Mouse (Mus musculus): ENCODE measurements around the gene Ccndbp1. TPM values are rescaled to one million over a fixed set of nuclear protein-coding genes. Genes with fewer than 3 reads are reported as not detected.
"Not testable (repeated sequence)": the region's sequence is repeated elsewhere in the genome, so short reads cannot be mapped to it uniquely, and the experiment has no call there.

Ccndbp1 gene
- polyA plus RNA-seq, 1 experiment from 2014 or later, result 67.6 TPM

DNA sequence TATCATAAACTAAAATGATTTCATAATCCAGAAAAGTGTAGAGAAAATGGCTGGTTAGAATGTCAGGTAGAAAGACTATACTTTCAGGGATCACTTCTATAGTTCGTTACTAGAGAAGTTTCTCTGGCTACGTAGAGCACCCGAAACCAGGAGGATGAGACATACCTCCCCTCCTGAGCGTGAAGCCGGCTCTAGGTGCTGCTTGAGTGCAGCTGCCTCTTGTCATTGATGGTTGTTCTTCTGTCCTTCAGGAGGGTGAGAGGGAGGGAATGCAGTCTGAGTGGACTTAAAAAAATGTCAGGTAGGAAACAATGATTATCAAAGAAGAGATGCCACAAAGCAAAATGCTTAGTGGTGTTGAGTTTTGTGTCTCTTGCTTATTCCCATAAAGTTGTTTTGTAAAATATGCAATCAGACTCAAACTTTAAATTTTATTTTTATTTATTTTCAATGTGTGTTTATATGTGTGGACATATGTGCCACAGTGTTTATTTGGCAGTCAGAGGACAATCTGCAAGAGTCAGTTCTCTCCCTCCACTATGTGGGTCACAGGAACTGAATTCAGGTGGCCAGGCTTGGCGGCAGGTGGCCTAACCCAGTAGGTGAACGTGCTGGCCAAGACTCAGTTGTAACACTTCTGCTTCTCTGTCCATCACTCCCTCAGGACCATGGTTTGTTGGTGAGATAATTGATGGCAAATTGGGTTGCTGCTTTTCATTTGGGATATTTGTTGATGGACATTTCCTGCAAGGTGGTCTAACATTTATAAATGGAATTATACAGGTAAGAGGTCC, 4.0 kb upstream of the Ccndbp1 start:
- ATAC-seq (ENCODE audit: low FRiP score, low read depth), result no peak
- H3K9ac ChIP-seq, result no peak overlapping the region
- H3K9me3 ChIP-seq, result no peaks in the 10 kb centered on the region
- H3K27ac ChIP-seq, result no peak overlapping the region
- H3K4me3 ChIP-seq, result no peak overlapping the region
- peaks cover 6% of the 10 kb centered on the region for H3K4me1 ChIP-seq
- H3K27me3 ChIP-seq (replicated peaks), result no peaks in the 10 kb centered on the region
- no peak overlapping the region for H3K4me2 ChIP-seq (replicated peaks)
- 91% methylated on average over 7 of the region's 7 CpGs for WGBS
- no peaks in the 10 kb centered on the region for H3K36me3 ChIP-seq

DNA sequence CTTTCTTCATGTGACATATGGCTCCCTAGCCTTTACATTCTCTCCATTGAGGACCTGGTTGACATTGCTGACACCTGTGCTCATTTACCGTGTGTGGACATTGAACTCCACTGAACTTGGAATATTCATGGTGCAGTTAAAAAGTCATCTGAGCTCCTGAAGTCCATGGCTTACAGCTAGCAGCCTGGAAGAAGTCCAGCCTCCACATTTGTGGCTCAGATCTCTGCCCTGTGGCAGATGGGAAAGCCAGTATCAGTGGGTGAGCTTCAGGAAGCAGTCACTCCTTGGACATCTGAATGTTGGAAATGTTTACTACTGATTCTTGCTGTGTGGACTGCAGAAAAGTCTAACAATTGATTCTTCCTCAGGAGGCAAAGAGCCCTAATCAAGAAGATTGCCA, 1.2 kb upstream of the Ccndbp1 start:
- Histone ChIP-seq H3K4me3 (no peak overlapping the region), H3K9ac (no peak overlapping the region), H3K4me2 (replicated peaks) (no peak overlapping the region), H3K36me3 (peaks cover 6% of the 10 kb centered on the region), H3K27me3 (replicated peaks) (no peaks in the 10 kb centered on the region), H3K4me1 (peaks cover 9% of the 10 kb centered on the region), H3K9me3 (no peaks in the 10 kb centered on the region), H3K27ac (no peak overlapping the region)
- ATAC-seq (ENCODE audit: low FRiP score, low read depth), result no peak
- 84% methylated on average over 1 of the region's 1 CpGs for WGBS

DNA sequence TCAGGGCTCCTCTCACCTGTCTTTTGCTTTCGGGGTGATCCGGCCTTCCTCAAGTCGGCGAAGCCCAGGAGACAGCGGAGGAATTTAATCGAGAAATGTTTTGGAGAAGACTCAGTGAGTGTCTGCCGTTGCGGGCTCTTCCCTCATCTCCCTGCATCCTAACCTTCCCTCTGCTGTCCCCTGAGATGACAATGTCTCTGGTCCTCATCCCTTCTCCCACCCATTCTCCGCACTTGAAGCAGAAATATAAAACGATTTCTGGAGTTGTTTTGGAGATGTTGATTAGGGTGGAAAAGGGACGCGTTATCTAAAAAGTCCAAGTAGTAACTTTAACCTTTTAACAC, 433 bp downstream of the Ccndbp1 start:
- Histone ChIP-seq H3K4me2 (replicated peaks) (peak overlapping the region; percentile 84), H3K4me3 (peak overlapping the region; percentile 68), H3K4me1 (peaks cover 9% of the 10 kb centered on the region), H3K27ac (no peak overlapping the region), H3K27me3 (replicated peaks) (no peaks in the 10 kb centered on the region), H3K9me3 (no peaks in the 10 kb centered on the region), H3K36me3 (peaks cover 16% of the 10 kb centered on the region), H3K9ac (peak overlapping the region; percentile 69)
- WGBS, result under 1% methylated on average over 12 of the region's 12 CpGs
- ATAC-seq (ENCODE audit: low FRiP score, low read depth), result no peak

DNA sequence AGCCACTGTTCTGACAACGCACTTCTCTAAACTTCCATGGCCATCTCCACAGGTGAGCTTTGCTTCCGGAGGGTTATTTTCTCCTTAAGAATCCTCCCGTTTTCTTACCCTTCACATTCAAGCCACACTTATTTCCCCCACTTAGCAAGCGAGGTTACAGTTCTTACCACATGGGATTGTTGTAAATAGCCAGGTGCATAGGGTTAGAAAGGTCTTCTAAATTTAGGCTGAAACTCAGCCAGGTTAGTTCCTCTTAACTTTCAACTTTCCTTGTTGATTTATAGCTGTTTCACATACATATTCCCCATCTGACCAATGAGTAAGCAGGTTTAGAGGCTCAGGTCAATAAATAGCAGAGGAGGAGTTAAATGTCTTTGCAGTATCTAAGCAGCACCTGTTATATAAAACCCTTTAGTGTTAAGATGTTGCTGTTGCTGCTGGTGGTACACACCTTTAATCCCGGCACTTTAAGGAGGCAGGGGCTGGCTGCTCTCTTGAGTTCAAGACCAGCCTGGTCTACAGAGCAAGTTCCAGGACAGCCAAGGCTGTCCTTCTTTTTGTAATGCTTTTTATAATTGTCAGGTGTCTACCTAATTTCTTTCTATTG, 971 bp downstream of the Ccndbp1 start:
- no peak for ATAC-seq (ENCODE audit: low FRiP score, low read depth)
- H3K9ac ChIP-seq, result peak overlapping the region; percentile 69
- 30% methylated on average over 5 of the region's 5 CpGs for WGBS
- H3K36me3 ChIP-seq, result peaks cover 17% of the 10 kb centered on the region
- H3K4me1 ChIP-seq, result peaks cover 9% of the 10 kb centered on the region
- peak overlapping the region; percentile 84 for H3K4me2 ChIP-seq (replicated peaks)
- H3K9me3 ChIP-seq, result no peaks in the 10 kb centered on the region
- no peaks in the 10 kb centered on the region for H3K27me3 ChIP-seq (replicated peaks)
- H3K4me3 ChIP-seq, result peak overlapping the region; percentile 68
- no peak overlapping the region for H3K27ac ChIP-seq

DNA sequence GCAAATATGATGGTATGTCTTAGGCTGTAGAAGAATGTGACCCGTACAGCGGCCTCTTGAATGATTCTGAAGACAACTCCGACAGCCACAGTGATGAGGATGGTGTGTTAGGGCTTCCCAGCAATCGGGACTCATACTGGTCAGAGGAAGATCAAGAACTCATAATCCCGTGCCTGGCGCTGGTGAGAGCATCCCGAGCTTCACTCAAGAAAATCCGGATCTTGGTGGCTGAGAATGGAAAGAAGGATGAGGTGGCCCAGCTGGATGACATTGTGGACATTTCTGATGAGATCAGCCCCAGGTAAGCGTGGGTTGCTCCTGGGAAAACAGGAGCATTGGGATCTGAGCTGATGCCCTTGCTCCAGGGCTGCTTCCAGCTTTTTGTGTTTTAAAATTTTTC, 4.5 kb downstream of the Ccndbp1 start:
- no peak overlapping the region for H3K27ac ChIP-seq
- H3K9ac ChIP-seq, result no peak overlapping the region
- peaks cover 46% of the 10 kb centered on the region for H3K36me3 ChIP-seq
- WGBS, result 90% methylated on average over 9 of the region's 9 CpGs
- H3K4me3 ChIP-seq, result no peak overlapping the region
- H3K9me3 ChIP-seq, result 0 out of 2 replicates have a peak, but pooled peaks cover 2% of the 10 kb centered on the region
- no peak overlapping the region for H3K4me2 ChIP-seq (replicated peaks)
- no peaks in the 10 kb centered on the region for H3K27me3 ChIP-seq (replicated peaks)
- ATAC-seq (ENCODE audit: low FRiP score, low read depth), result no peak
- H3K4me1 ChIP-seq, result peaks cover 9% of the 10 kb centered on the region

DNA sequence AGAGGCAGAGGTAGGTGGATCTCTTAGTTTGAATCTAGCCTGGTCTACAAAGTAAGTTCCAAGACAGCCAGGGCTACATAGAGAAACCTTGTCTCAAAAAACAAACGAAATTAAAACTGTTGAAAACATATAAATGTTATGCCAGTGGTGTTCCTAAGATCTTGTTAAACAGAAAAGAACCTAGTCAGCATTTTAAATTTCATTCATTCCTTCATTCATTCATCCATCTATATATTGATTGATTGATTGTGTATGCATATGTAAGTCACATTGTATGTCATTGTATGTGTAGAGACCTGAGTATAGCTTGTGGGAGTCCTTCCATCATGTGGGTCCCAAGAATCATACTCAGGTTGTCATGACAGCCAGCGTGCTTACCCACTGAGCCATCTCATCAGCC, 7.3 kb downstream of the Ccndbp1 start:
- Histone ChIP-seq H3K4me3 (no peak overlapping the region), H3K4me2 (replicated peaks) (no peak overlapping the region), H3K4me1 (no peaks in the 10 kb centered on the region), H3K9ac (no peak overlapping the region), H3K27me3 (replicated peaks) (no peaks in the 10 kb centered on the region), H3K27ac (no peak overlapping the region), H3K9me3 (0 out of 2 replicates have a peak, but pooled peaks cover 4% of the 10 kb centered on the region), H3K36me3 (peaks cover 50% of the 10 kb centered on the region)
- 88% methylated on average over 2 of the region's 2 CpGs for WGBS
- ATAC-seq (ENCODE audit: low FRiP score, low read depth), result no peak

DNA sequence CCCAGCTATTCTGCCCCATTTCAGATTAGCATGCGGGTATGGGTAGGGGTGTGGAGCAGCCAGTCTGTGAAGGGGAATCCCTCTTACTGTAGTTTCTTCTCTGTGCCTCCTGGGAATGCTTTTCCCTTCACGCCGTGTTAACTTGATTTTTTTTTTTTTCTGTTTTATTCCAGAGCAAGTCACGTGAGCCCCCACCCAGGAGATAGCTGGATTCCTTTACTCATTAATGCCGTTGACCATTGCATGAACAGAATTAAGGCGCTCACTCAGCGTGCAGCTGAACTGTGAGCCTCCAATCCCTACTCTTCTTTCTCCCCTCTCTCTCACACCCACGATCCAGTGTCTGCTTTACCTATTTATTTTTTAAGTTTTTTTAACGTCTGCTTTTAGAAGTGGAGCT, 8.0 kb downstream of the Ccndbp1 start:
- no peak overlapping the region for H3K4me2 ChIP-seq (replicated peaks)
- no peaks in the 10 kb centered on the region for H3K4me1 ChIP-seq
- 0 out of 2 replicates have a peak, but pooled peaks cover 4% of the 10 kb centered on the region for H3K9me3 ChIP-seq
- WGBS, result 89% methylated on average over 9 of the region's 9 CpGs
- H3K9ac ChIP-seq, result no peak overlapping the region
- H3K36me3 ChIP-seq, result peaks cover 50% of the 10 kb centered on the region
- H3K27me3 ChIP-seq (replicated peaks), result no peaks in the 10 kb centered on the region
- ATAC-seq (ENCODE audit: low FRiP score, low read depth), result no peak
- H3K4me3 ChIP-seq, result no peak overlapping the region
- H3K27ac ChIP-seq, result no peak overlapping the region

DNA sequence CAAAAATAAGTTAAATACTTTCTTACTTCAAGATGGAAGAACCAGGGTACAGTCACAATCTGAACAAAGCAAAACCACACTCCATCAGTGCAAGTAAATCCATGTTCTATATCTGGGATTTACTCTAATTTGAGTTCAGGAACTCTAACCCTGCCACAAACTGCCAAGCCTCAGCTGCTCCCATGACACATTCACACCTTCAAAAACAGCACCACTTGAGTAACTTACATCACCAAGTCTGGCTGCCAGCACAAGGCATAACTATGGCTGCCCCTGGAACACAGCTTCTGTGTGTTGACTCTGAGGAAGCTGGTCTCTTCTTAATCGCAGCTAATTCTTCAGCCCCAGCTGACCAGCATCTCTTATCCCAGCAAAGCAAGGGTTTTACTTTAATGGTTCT, 8.9 kb downstream of the Ccndbp1 start:
- no peak overlapping the region for H3K27ac ChIP-seq
- no peaks in the 10 kb centered on the region for H3K27me3 ChIP-seq (replicated peaks)
- H3K9ac ChIP-seq, result no peak overlapping the region
- WGBS, result 96% methylated on average over 1 of the region's 1 CpGs
- no peak for ATAC-seq (ENCODE audit: low FRiP score, low read depth)
- no peaks in the 10 kb centered on the region for H3K4me1 ChIP-seq
- H3K4me3 ChIP-seq, result no peak overlapping the region
- H3K4me2 ChIP-seq (replicated peaks), result no peak overlapping the region
- 0 out of 2 replicates have a peak, but pooled peaks cover 4% of the 10 kb centered on the region for H3K9me3 ChIP-seq
- H3K36me3 ChIP-seq, result peaks cover 42% of the 10 kb centered on the region

DNA sequence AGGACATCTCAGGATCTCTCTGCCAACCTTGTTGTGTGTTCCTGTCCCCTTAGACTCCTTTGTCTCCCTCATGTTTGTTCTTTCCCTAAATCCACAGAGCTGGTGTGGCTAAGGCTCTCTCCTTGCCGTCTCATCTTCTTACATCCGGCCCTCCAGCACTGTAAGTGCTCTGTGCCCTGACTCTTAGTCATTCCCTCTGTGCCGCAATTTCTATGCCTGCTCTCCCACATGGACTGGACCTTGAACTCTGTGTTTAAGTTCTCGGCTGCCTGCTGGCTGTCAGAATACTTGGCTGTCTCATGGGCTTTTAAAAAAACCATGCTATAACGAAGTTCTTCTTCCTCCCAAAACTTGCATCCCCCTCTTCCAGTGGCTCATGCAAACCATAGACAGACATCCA, 14.7 kb downstream of the Ccndbp1 start:
- Histone ChIP-seq H3K4me3 (no peak overlapping the region), H3K4me1 (no peaks in the 10 kb centered on the region), H3K27me3 (replicated peaks) (no peaks in the 10 kb centered on the region), H3K27ac (no peak overlapping the region), H3K9ac (no peak overlapping the region), H3K4me2 (replicated peaks) (no peak overlapping the region), H3K9me3 (0 out of 2 replicates have a peak, but pooled peaks cover under 1% of the 10 kb centered on the region), H3K36me3 (peaks cover 1% of the 10 kb centered on the region)
- 80% methylated on average over 5 of the region's 5 CpGs for WGBS
- ATAC-seq (ENCODE audit: low FRiP score, low read depth), result no peak

DNA sequence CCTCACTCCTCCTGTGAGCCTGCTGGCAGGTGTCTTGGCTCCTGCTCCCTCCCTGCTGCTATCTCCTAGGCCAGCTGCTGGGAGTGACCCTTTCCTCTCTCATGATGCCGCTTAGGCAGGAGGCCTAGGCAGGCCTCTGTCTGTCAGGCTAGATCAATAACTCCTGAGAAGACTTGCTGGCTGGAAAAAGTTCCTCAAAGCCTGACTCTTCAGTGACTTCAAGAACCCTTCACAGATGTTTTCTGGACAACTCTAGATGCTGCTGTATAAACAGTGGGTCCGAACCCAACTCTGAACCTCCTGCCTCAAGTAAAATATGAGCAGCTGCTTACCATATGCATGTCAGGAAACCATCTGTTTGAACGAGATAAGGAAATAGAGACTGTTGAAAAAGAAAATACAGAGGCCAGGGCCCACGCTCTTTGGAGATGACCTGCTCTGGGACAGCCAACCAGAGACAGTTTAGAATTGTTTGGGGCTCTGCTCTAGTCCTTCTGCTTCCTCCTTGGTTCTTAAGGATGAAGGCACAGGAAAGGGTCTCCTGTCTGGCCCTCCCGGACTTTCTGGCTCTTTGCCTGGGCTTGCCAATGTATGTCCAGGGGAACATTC, 28.6 kb downstream of the Ccndbp1 start, which contains the start of gene Epb42:
Gene Epb42 (minus strand): TSS at position 340 of the 609 bp plus-strand sequence.
- no peak within 1 kb of the TSS for H3K9ac ChIP-seq
- H3K36me3 ChIP-seq, result no peaks in the 10 kb centered on the region
- H3K27me3 ChIP-seq (replicated peaks), result no peaks in the 10 kb centered on the region
- no peak within 1 kb of the TSS for H3K4me2 ChIP-seq (replicated peaks)
- H3K27ac ChIP-seq, result no peak within 1 kb of the TSS
- H3K4me3 ChIP-seq, result no peak within 1 kb of the TSS
- no peaks in the 10 kb centered on the region for H3K9me3 ChIP-seq
- 73% methylated on average over 5 of the region's 5 CpGs for WGBS
- H3K4me1 ChIP-seq, result no peaks in the 10 kb centered on the region
- no peak for ATAC-seq (ENCODE audit: low FRiP score, low read depth)

DNA sequence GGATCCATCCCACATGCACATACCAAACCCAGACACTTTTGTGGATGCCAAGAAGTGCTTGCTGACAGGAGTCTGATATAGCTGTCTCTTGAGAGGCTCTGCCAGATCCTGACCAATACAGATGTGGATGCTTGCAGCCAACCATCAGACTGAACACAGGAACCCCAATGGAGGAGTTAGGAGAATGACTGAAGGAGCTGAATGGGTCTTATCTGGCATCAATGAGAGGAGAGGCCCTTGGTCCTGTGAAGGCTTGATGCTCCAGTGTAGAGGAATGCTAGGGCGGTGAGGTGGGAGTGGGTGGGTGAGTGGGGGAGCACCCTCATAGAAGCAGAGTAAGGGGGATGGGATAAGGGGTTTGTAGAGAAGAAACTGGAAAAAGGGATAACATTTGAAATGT, 30.6 kb downstream of the Ccndbp1 start:
- H3K9ac ChIP-seq; H3K27ac ChIP-seq; H3K36me3 ChIP-seq; H3K27me3 ChIP-seq (replicated peaks); H3K4me3 ChIP-seq; H3K4me2 ChIP-seq (replicated peaks); ATAC-seq (ENCODE audit: low FRiP score, low read depth); H3K9me3 ChIP-seq; H3K4me1 ChIP-seq: not testable (repeated sequence)
- 96% methylated on average over 1 of the region's 1 CpGs for WGBS

DNA sequence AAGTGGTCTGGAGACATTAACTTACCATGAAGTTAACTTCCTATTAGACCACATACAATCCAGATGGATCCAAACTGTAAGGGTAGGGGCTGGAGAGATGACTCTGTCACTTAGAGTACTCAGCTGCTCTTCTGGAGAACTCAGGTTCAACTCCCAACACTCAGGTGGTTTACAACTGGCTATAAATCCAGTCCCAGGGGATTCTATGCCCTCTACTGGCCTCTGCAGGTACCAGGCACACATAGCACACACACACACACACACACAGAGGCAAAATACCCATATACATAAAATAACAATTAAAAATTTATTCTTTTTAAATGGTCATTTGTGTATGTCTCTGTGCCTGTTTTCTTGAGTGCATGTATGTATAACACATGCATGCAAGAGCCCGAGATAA, 31.2 kb downstream of the Ccndbp1 start:
- Histone ChIP-seq H3K4me2 (replicated peaks) (no peak overlapping the region), H3K9ac (no peak overlapping the region), H3K4me3 (no peak overlapping the region), H3K27ac (no peak overlapping the region), H3K9me3 (no peaks in the 10 kb centered on the region), H3K27me3 (replicated peaks) (no peaks in the 10 kb centered on the region), H3K4me1 (no peaks in the 10 kb centered on the region), H3K36me3 (no peaks in the 10 kb centered on the region)
- 92% methylated on average over 1 of the region's 1 CpGs for WGBS
- ATAC-seq (ENCODE audit: low FRiP score, low read depth), result no peak
